In the genomic region with DNA sequence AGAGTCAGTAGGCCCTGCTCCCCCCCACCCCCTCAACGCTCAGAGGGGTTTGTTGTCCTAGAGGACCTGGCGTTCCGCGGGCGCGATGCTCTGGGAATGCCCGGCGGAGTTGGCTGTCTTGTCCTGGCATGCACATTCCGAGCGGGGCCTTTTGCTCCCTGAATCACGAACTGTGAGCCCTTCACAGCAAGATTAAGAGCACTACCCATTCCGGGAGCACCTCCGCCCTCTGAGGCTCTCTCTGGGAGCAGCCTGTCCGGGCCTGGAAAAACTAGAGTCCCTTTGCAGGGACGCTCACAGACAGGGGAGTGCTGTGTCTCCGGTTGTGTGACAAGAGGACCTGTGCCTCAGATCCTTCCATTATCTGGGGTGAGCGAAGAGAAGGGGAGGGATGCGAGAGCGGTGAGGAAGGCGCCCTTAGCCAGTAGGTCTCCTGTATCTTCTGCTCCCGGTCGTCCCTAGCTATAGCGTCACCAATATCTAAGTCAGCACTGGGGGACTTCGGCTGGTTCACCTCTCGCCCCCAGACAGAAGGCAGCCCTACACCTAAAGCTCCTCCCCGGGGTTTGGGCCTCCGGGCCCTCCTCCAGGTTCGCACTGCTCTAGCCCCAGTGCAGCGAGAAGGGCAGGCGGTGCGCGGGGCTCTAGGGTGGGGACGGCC, we compare ENCODE assay signal across 8 mouse cellular contexts. TPM values are rescaled to one million over a fixed set of nuclear protein-coding genes. Genes with fewer than 3 reads are reported as not detected.
A peak's percentile ranks its signal among the peaks of the same experiment; 100 is the strongest.
DNase-seq lines count a peak whose midpoint lies in the region; ATAC-seq lines count a peak whose summit lies in the region.

No protein-coding gene starts in this region.

- peak overlapping the region; percentile 21 for H3K9ac ChIP-seq in forebrain, embryonic 11.5 days (ENCODE audit: low read length)

- DNase-seq in cerebellum, adult 18-20 months: peak; percentile 25 to 35
- no peak for DNase-seq in cerebellum, postnatal 36 days
- peak; percentile 70 for DNase-seq in forebrain, embryonic 11.5 days (ENCODE audit: low spot score)
- DNase-seq in kidney, postnatal 4 days: peak; percentile 43 to 66
- peak; percentile 44 for DNase-seq in naive thymus-derived CD4-positive, alpha-beta T cell, adult 2 months (ENCODE audit: low read depth)
- DNase-seq in thymus, adult 18-20 months: no peak
- no peak for DNase-seq in layer of hippocampus, adult 11-12 months (ENCODE audit: low spot score)

- H3K27me3 ChIP-seq in forebrain, embryonic 11.5 days (ENCODE audit: control insufficient read depth, insufficient read depth, low read length): peaks cover 59% of the 10 kb centered on the region

- H3K36me3 ChIP-seq in forebrain, embryonic 11.5 days (ENCODE audit: control insufficient read depth, insufficient read depth, low read length): no peaks in the 10 kb centered on the region

- H3K9me3 ChIP-seq in forebrain, embryonic 11.5 days (ENCODE audit: control insufficient read depth, low read length): no peaks in the 10 kb centered on the region

- H3K4me3 ChIP-seq in forebrain, embryonic 11.5 days (ENCODE audit: low read depth, low read length): peak overlapping the region; percentile 28

- WGBS in forebrain, embryonic 11.5 days: 0% methylated on average over 33 of the region's 33 CpGs

- peaks cover 12% of the 10 kb centered on the region for H3K4me1 ChIP-seq in forebrain, embryonic 11.5 days (replicated peaks; ENCODE audit: control insufficient read depth, insufficient read depth, low read length)

- peak overlapping the region; percentile 54 for H3K4me2 ChIP-seq in forebrain, embryonic 11.5 days (ENCODE audit: low read depth, low read length, severe bottlenecking)

- peak; percentile 13 for ATAC-seq in CD4-positive, CD25-positive, alpha-beta regulatory T cell, adult 4 months
- 0 out of 2 replicates have a peak, but pooled peaks have one; percentile 7 for ATAC-seq in forebrain, embryonic 11.5 days (replicated peaks; ENCODE audit: low FRiP score)

- no peak overlapping the region for H3K27ac ChIP-seq in forebrain, embryonic 11.5 days (ENCODE audit: low read depth, low read length)

RNA-seq across cellular contexts. Expression of gene Arhgap27, which starts 0.8 kb away (rescaled TPM):
- 10 to 100 TPM; 21.4 to 36.6 TPM for polyA plus RNA-seq in CD4-positive, CD25-positive, alpha-beta regulatory T cell, adult 4 months (2017; shearing (Covaris generic))
- 3.2 TPM in 2 replicates for polyA plus RNA-seq in forebrain, embryonic 11.5 days (2014; fragmentation: Nextera tagmentation; extraction: Ambion mirVana)

RNA-seq across cellular contexts. Expression of gene Plekhm1, which starts 49.8 kb away (rescaled TPM):
- polyA plus RNA-seq in CD4-positive, CD25-positive, alpha-beta regulatory T cell, adult 4 months (2017; shearing (Covaris generic)): 10 to 100 TPM in 1 of 2 experiments, 1 to 10 TPM in 1; 7.0 to 15.2 TPM
- 10.1 and 11.3 TPM in 2 replicates for polyA plus RNA-seq in forebrain, embryonic 11.5 days (2014; fragmentation: Nextera tagmentation; extraction: Ambion mirVana)

Comparison
In these comparisons a context has a peak if more than half of its experiments do, and no peak if none do; other contexts are left out.
1. DNase-seq: peak in cerebellum, adult 18-20 months (2 of 2), forebrain, embryonic 11.5 days (single experiment), kidney, postnatal 4 days (2 of 2) and naive thymus-derived CD4-positive, alpha-beta T cell, adult 2 months (single experiment); none in cerebellum, postnatal 36 days (0 of 2), thymus, adult 18-20 months (0 of 2) and layer of hippocampus, adult 11-12 months (single experiment).